Mouse (Mus musculus) liver, embryonic 14 days (tissue): ENCODE results near the gene Gm32742. TPM values are rescaled to one million over a fixed set of nuclear protein-coding genes. Genes with fewer than 3 reads are reported as not detected.

Source experiments
- polyA plus RNA-seq: library from polyadenylated mRNA; depleted of rRNA; stranded (reverse); fragments of >200 nt; gene quantifications from 2 replicates; pipeline ENCODE4 v1.2.3, GENCODE M21; 2012; rRNA removed

Gm32742 gene
- 0.01 TPM in 2 replicates for polyA plus RNA-seq

DNA sequence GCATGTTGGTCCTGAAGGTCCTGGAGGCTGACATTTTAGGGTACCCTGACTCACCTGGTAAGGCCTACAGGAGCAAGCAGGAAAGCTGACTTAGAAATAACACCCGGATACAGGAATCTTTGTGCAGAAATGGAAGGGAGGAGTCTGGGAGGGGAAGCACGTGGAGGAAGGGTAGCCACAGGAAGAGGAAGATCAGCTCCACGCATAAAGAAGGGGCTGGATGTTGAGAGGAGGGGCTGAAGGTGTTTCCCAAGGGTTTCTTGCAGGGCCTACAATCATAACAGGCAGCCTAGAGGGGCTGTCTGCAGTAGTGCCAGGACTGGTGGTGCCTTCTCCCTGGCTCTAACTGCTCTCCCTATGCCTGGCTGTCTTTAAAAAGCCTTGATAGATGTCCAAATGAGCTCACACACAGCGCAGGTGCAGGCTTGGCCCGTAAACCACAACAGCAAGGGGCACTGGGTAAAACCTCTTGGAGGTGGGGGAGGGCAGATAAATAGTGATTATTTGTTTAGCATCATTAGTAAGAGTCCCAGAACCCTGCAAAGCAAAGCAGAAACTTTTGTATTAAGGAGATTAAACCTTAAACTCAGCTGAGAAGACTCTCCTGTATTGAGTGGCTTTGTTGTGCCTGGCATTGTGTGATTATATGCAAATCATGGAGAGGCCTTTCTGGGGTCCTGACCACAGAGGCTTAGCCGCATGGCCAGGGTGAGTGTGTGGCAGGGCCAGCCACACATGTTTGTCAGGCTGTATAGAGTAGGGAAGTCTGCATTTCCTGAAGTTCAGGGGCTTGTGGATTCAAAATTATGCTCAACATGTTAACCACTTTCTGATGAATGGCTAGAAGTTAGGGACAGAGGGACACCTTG is at the start of gene Gm32742:
Gene Gm32742 (minus strand): TSS at position 206 of the 869 bp plus-strand sequence.

GRCm38 (mm10) chr9:51213023-51213728 is 47.9 kb upstream of the Gm32742 start, which contains the start of gene Pou2af1:
Pou2af1 (plus strand) TSS chr9:51213708.

DNA sequence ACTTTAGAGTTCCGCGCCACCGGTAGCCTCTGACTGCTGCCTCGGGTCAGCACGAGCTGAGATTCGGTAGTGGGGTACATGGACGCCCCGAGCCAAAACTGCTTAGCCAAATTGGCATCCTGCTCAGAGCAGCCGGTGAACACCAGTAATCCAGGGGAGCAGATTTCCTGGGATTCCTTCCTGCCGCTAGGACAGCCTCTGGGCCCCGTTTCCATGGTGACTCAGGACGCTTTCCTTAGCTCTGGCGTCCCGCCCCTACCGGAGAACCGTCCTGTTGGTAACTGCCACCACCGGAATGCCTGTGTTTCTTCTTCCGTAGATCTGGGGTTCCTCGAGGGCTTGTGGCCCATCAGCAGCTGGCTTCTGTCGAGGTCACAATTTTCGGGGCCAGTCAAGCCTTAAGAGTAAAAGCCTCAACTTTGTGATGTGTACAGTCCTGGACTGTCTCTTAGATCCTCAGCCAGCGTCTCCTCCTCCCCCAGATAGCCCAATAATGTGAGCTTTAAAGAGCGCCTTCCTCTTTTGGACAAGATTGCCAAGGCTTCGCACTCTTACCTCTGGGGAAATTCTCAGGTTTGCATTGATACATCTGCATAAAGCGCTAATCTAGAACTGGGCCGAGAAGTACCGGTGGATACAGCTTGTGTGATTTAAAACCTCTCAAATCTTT is 63.4 kb downstream of the Gm32742 start, which contains the start of gene 4833427G06Rik:
Gene 4833427G06Rik (minus strand): TSS at position 323 of the 670 bp plus-strand sequence.

Other genes starting within 250 kb of the Gm32742 start
- 6.7 and 7.8 TPM in 2 replicates for gene Sik2, start 156.4 kb downstream of the Gm32742 start, polyA plus RNA-seq
- gene Btg4, start 104.6 kb downstream of the Gm32742 start, polyA plus RNA-seq, result 0.02 TPM in 1 of 2 replicates, not detected in the other
- gene Layn, start 88.4 kb downstream of the Gm32742 start, polyA plus RNA-seq, result 0.50 and 0.69 TPM in 2 replicates
- gene 4833427G06Rik, start 63.4 kb downstream of the Gm32742 start, polyA plus RNA-seq, result not detected in 2 replicates
- 0.32 and 0.45 TPM in 2 replicates for gene Pou2af1, start 48.2 kb upstream of the Gm32742 start, polyA plus RNA-seq
- 0.10 and 0.16 TPM in 2 replicates for gene Colca2, start 113.1 kb upstream of the Gm32742 start, polyA plus RNA-seq
- gene 1810046K07Rik, start 163.4 kb upstream of the Gm32742 start, polyA plus RNA-seq, result 0.07 and 0.16 TPM in 2 replicates